ENCODE assay signal across 31 mouse cellular contexts in the genomic region with DNA sequence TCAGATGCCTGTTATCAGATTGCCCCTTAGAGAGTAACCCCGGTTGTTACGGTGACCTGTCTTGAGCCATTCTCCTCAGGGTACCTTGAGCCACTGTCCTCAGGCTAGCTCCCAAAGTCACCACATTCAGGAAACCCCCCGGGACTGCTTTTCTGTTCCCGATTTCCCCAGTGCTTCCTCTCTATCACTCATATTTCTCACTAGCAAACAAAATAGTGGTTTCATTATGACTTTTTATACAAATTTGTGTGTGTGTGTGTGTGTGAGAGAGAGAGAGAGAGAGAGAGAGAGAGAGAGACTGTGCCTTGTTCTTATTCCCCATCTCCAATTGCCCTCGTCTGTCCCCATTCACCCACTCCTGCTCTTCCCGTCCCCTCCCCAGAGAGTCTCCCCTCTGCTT.
"Had no signal": no experiment of that assay in that cellular context is flagged by ENCODE, and none has a peak within 500 bp of the region (broad histone marks: within the 10 kb centered on the region; RNA-seq: fewer than 3 reads in every experiment).

No protein-coding gene starts in this region.

- H3K4me2 ChIP-seq: heart, embryonic 11.5 days; heart, embryonic 12.5 days; heart, embryonic 15.5 days; hindbrain, embryonic 12.5 days; hindbrain, embryonic 13.5 days; hindbrain, embryonic 14.5 days; hindbrain, embryonic 15.5 days; intestine, embryonic 15.5 days; kidney, embryonic 15.5 days had no signal

- H3K9me3 ChIP-seq: heart, embryonic 12.5 days; heart, embryonic 13.5 days; heart, embryonic 15.5 days; hindbrain, embryonic 10.5 days; hindbrain, embryonic 12.5 days; hindbrain, embryonic 13.5 days; hindbrain, embryonic 15.5 days; intestine, embryonic 15.5 days; kidney, embryonic 15.5 days had no signal

- H3K27ac ChIP-seq: heart, embryonic 13.5 days; heart, embryonic 15.5 days; hindbrain, embryonic 10.5 days; hindbrain, embryonic 12.5 days; hindbrain, embryonic 13.5 days; hindbrain, embryonic 14.5 days; hindbrain, embryonic 15.5 days; hindbrain, postnatal 0 days; intestine, embryonic 15.5 days; kidney, embryonic 15.5 days; kidney, postnatal 0 days; layer of hippocampus, adult 2 months; left cerebral cortex, adult 2 months had no signal

- H3K36me3 ChIP-seq: heart, embryonic 12.5 days; heart, embryonic 13.5 days; heart, embryonic 15.5 days; hindbrain, embryonic 10.5 days; hindbrain, embryonic 12.5 days; hindbrain, embryonic 13.5 days; hindbrain, embryonic 15.5 days; intestine, embryonic 15.5 days; kidney, embryonic 15.5 days had no signal

- H3K4me3 ChIP-seq: heart, embryonic 12.5 days; heart, embryonic 13.5 days; heart, embryonic 15.5 days; hindbrain, embryonic 10.5 days; hindbrain, embryonic 12.5 days; hindbrain, embryonic 13.5 days; hindbrain, embryonic 15.5 days; intestine, embryonic 15.5 days; kidney, embryonic 15.5 days; layer of hippocampus, adult 2 months; left cerebral cortex, adult 2 months had no signal

- H3K9ac ChIP-seq: heart, embryonic 12.5 days; heart, embryonic 13.5 days; heart, embryonic 15.5 days; hindbrain, embryonic 12.5 days; hindbrain, embryonic 13.5 days; hindbrain, embryonic 14.5 days; hindbrain, embryonic 15.5 days; intestine, embryonic 15.5 days; kidney, embryonic 15.5 days had no signal

- H3K4me1 ChIP-seq: heart, embryonic 12.5 days; heart, embryonic 13.5 days; heart, embryonic 15.5 days; hindbrain, embryonic 10.5 days; hindbrain, embryonic 12.5 days; hindbrain, embryonic 13.5 days; hindbrain, embryonic 15.5 days; intestine, embryonic 15.5 days; kidney, embryonic 15.5 days had no signal

- H3K27me3 ChIP-seq: hindbrain, embryonic 12.5 days; hindbrain, embryonic 13.5 days; hindbrain, embryonic 15.5 days; kidney, embryonic 15.5 days had no signal

- DNase-seq: heart, postnatal 10 days; heart, postnatal 14 days; heart, postnatal 36 days; heart, postnatal 4 days; kidney, adult 11 months; kidney, adult 18-20 months; kidney, adult 2 months; kidney, adult 8-10 months; kidney, adult 9 months; kidney, postnatal 10 days; kidney, postnatal 14 days; kidney, postnatal 25 days; kidney, postnatal 36 days; kidney, postnatal 4 days; layer of hippocampus, adult 9-11 months; layer of hippocampus, postnatal 36 days had no signal
